Mouse (Mus musculus) testis, postnatal 14 days (tissue): Measurements from ENCODE around the gene Ddx19b.
"Not testable (repeated sequence)": the region's sequence is repeated elsewhere in the genome, so short reads cannot be mapped to it uniquely, and the experiment has no call there.

Experiments
- DNase-seq: peaks from one replicate; pipeline ENCODE4 v3.0.0; 2021; ENCODE audit warnings: low spot score

Ddx19b gene

GRCm38 (mm10) chr8:110963051-110963450, 68.5 kb downstream of the Ddx19b start:
- DNase-seq: no peak

- DNase-seq: no peak
These were observed 71.6 kb downstream of the Ddx19b start for GRCm38 (mm10) chr8:110959906-110960305.

- no peak for DNase-seq
These were observed 72.3 kb downstream of the Ddx19b start for GRCm38 (mm10) chr8:110959071-110959780.

GRCm38 (mm10) chr8:110958553-110958952, 73.0 kb downstream of the Ddx19b start:
- DNase-seq: not testable (repeated sequence)

- DNase-seq: no peak
These were observed 73.4 kb downstream of the Ddx19b start for GRCm38 (mm10) chr8:110958135-110958534.

GRCm38 (mm10) chr8:110957471-110957870, 74.1 kb downstream of the Ddx19b start:
- DNase-seq: no peak

GRCm38 (mm10) chr8:110956619-110957450, 74.7 kb downstream of the Ddx19b start:
- no peak for DNase-seq

- no peak for DNase-seq
These were observed 76.8 kb downstream of the Ddx19b start for GRCm38 (mm10) chr8:110954776-110955175.
